Mouse (Mus musculus) lung, postnatal 0 days (tissue): Measurements from ENCODE around the gene Dtx3. TPM values are rescaled to one million over a fixed set of nuclear protein-coding genes. Genes with fewer than 3 reads are reported as not detected.

Source experiments
- ATAC-seq: fragments of 200-750 bp; cut with Nextera tagmentation; 2 replicates; pipeline ENCODE4 v1.8.0; 2017; ENCODE audit warnings: moderate library complexity
- DNase-seq: peaks from one replicate; pipeline ENCODE4 v3.0.0-alpha.2; 2016; ENCODE audit warnings: low spot score
- H3K27ac ChIP-seq: fragments of 300-500 bp; sonication (generic); 2 replicates; pipeline ENCODE4 v1.5.1; 2014; ENCODE audit warnings: antibody characterized with exemption, mild to moderate bottlenecking, low read length, mixed read lengths
- H3K27me3 ChIP-seq: fragments of 300-500 bp; sonication (generic); replicated peaks from 2 replicates; pipeline ENCODE4 v1.6.1; 2014; ENCODE audit warnings: low read length, mixed read lengths; ENCODE audit not compliant: insufficient read depth
- H3K36me3 ChIP-seq: fragments of 300-500 bp; sonication (generic); 2 replicates; pipeline ENCODE4 v1.6.1; 2014; ENCODE audit warnings: low read length, mixed read lengths; ENCODE audit not compliant: insufficient read depth
- H3K4me1 ChIP-seq: fragments of 300-500 bp; sonication (generic); 2 replicates; pipeline ENCODE4 v1.6.1; 2014; ENCODE audit warnings: antibody characterized with exemption, low read depth, low read length, mixed read lengths; ENCODE audit not compliant: insufficient read depth
- H3K4me2 ChIP-seq: fragments of 300-500 bp; sonication (generic); replicated peaks from 2 replicates; pipeline ENCODE4 v1.6.1; 2014; ENCODE audit warnings: low read depth, mild to moderate bottlenecking, low read length, moderate library complexity, mixed read lengths
- H3K4me3 ChIP-seq: fragments of 300-500 bp; sonication (generic); 2 replicates; pipeline ENCODE4 v1.5.1; 2014; ENCODE audit warnings: low read depth, low read length
- H3K9ac ChIP-seq: fragments of 300-500 bp; sonication (generic); replicated peaks from 2 replicates; pipeline ENCODE4 v1.6.1; 2014; ENCODE audit warnings: low read depth, mild to moderate bottlenecking
- H3K9me3 ChIP-seq: fragments of 300-500 bp; sonication (generic); 2 replicates; pipeline ENCODE4 v1.6.1; 2016; ENCODE audit warnings: low read length, mixed read lengths
- CTCF ChIP-seq: IDR thresholded peaks from 2 replicates; pipeline ENCODE4 v1.5.1; 2016; ENCODE audit warnings: antibody characterized with exemption, mild to moderate bottlenecking
- EP300 ChIP-seq: IDR thresholded peaks from 2 replicates; pipeline ENCODE4 v1.6.1; 2016; ENCODE audit warnings: antibody characterized with exemption, mild to moderate bottlenecking, control low read depth
- WGBS: fragments of 180-500 bp; shearing (Covaris S2); extraction: QIAGEN DNeasy Blood & Tissue Kit; methylation state at CpG from one replicate; pipeline ENCODE4 v1.1.7; 2014; 5-methylcytosine and 5-hydroxymethylcytosine counted together
- polyA plus RNA-seq: library from polyadenylated mRNA; unstranded; fragments of >200 nt; fragmentation: Nextera tagmentation; extraction: Ambion mirVana; gene quantifications from 2 replicates; pipeline ENCODE4 v1.2.1, GENCODE M21; 2015

Gene Dtx3
- polyA plus RNA-seq, 1 experiment from 2014 or later = 47.5 TPM

DNA sequence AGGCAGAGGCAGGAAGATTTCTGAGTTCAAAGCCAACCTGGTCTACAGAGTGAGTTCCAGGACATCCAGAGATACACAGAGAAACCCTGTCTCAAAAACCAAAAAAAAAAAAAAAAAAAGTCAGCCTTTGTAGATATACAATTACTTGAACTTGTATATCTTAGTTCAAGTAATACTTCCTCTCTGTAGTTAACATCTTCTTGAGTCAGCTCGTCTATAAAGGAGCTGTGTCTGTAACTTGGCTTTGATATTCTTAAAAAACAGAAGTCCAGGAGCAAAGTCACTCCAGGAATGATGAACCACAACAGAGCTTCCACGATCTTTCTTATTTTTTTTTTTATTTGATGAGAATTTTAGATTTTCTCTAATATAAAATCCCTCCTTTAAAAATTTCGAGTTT lies 34.8 kb downstream of the Dtx3 start:
- Histone ChIP-seq H3K4me3 (no peak overlapping the region), H3K27me3 (peaks cover 7% of the 10 kb centered on the region; the same call in 1 of the 2 replicates), H3K36me3 (no peaks in the 10 kb centered on the region), H3K9me3 (no peaks in the 10 kb centered on the region), H3K27ac (no peak overlapping the region), H3K9ac (no peak overlapping the region), H3K4me2 (no peak overlapping the region), H3K4me1 (peaks cover 4% of the 10 kb centered on the region; the same call in 1 of the 2 replicates)
- ATAC-seq (no peak), DNase-seq (no peak)
- TF ChIP-seq CTCF = no peak
- no peak for TF ChIP-seq EP300
- WGBS = 58% methylated on average over 3 of the region's 3 CpGs

GRCm38 (mm10) chr10:127160081-127160480 lies 35.4 kb downstream of the Dtx3 start:
- Histone ChIP-seq H3K4me2 (no peak overlapping the region), H3K36me3 (no peaks in the 10 kb centered on the region), H3K9me3 (no peaks in the 10 kb centered on the region), H3K9ac (no peak overlapping the region), H3K4me1 (no peaks in the 10 kb centered on the region), H3K27ac (no peak overlapping the region), H3K4me3 (no peak overlapping the region), H3K27me3 (peaks cover under 1% of the 10 kb centered on the region; the same call in 1 of the 2 replicates)
- WGBS = 76% methylated on average over 9 of the region's 9 CpGs
- DNase-seq = no peak
- no peak for ATAC-seq
- TF ChIP-seq EP300 (no peak), CTCF (no peak)

DNA sequence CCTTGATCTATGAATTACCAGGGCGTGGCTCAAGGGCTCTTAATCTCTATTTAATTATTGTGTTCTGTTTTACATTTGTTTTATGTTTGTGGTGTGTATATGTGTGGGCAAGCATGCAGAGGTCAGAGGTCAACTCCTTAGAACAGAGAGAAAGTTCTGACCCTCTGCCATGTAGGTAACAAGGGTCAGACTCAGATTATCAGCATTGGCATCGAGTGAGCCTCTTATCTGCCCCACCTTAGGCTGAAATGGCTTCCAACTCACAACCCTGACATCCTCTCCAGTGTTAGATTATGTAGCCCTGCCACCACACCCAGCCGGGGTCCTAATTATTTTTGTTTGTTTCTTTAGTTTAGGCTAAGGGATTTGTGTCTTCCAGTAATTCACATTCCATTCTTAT lies 37.1 kb downstream of the Dtx3 start:
- DNase-seq (no peak), ATAC-seq (no peak)
- WGBS = 48% methylated on average over 3 of the region's 3 CpGs
- Histone ChIP-seq H3K36me3 (no peaks in the 10 kb centered on the region), H3K4me2 (no peak overlapping the region), H3K4me3 (no peak overlapping the region), H3K27ac (no peak overlapping the region), H3K9ac (no peak overlapping the region), H3K27me3 (no peaks in the 10 kb centered on the region), H3K4me1 (no peaks in the 10 kb centered on the region), H3K9me3 (no peaks in the 10 kb centered on the region)
- TF ChIP-seq CTCF = no peak
- no peak for TF ChIP-seq EP300

DNA sequence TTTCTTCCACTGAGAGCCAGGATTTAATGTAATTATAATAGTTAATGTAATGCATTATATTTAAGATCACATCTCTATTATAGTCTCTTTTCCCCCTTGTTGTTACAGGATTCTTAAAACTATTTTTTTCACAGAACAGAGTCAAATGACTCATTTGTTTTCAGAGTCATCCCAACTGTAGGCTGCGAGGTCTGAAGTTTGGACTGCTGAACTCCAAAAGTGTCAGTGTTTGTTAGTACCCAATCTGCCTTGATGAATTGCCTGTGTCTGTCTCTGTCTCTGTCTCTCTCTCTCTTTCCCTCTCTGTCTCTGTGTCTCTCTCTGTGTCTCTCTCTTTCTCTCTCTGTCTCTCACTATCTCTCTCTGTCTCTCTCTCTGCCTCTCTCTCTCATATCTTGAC lies 39.0 kb downstream of the Dtx3 start:
- H3K36me3 ChIP-seq = no peaks in the 10 kb centered on the region
- no peak overlapping the region for H3K4me2 ChIP-seq
- WGBS = 44% methylated on average over 1 of the region's 1 CpGs
- H3K4me3 ChIP-seq = no peak overlapping the region
- no peaks in the 10 kb centered on the region for H3K9me3 ChIP-seq
- no peaks in the 10 kb centered on the region for H3K27me3 ChIP-seq
- DNase-seq (no peak), ATAC-seq (no peak)
- no peaks in the 10 kb centered on the region for H3K4me1 ChIP-seq
- H3K27ac ChIP-seq = no peak overlapping the region
- TF ChIP-seq EP300 (no peak), CTCF (no peak)
- no peak overlapping the region for H3K9ac ChIP-seq

DNA sequence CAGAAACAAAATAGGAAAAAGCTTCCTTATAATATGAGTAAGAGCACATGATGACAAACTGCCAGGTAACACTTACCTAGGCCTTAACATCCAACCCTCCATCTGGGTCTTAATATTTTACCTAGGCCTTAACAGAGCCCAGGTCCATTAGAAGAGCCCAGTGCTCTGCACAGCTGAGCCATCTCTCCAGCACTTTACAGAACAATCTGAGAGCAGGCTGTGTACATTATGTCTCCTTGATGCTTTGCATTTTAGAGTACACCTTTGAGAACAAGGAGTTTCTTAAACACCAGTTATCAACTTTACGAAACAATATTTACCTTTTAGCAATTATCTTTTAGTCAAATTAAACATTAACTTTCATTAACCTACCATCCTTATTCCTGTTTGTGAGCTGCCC lies 39.4 kb downstream of the Dtx3 start:
- TF ChIP-seq EP300 (no peak), CTCF (no peak)
- 43% methylated on average over 1 of the region's 1 CpGs for WGBS
- ATAC-seq = no peak
- H3K9ac ChIP-seq = no peak overlapping the region
- H3K27ac ChIP-seq = no peak overlapping the region
- no peak for DNase-seq
- no peaks in the 10 kb centered on the region for H3K9me3 ChIP-seq
- H3K27me3 ChIP-seq = no peaks in the 10 kb centered on the region
- no peak overlapping the region for H3K4me2 ChIP-seq
- H3K4me1 ChIP-seq = no peaks in the 10 kb centered on the region
- H3K36me3 ChIP-seq = no peaks in the 10 kb centered on the region
- no peak overlapping the region for H3K4me3 ChIP-seq

GRCm38 (mm10) chr10:127154652-127155051 lies 40.9 kb downstream of the Dtx3 start:
- H3K4me3 ChIP-seq = no peak overlapping the region
- TF ChIP-seq CTCF (no peak), EP300 (no peak)
- no peaks in the 10 kb centered on the region for H3K4me1 ChIP-seq
- no peak overlapping the region for H3K4me2 ChIP-seq
- no peaks in the 10 kb centered on the region for H3K9me3 ChIP-seq
- H3K36me3 ChIP-seq = no peaks in the 10 kb centered on the region
- WGBS = 78% methylated on average over 5 of the region's 5 CpGs
- no peaks in the 10 kb centered on the region for H3K27me3 ChIP-seq
- DNase-seq (no peak), ATAC-seq (no peak)
- no peak overlapping the region for H3K27ac ChIP-seq
- no peak overlapping the region for H3K9ac ChIP-seq

DNA sequence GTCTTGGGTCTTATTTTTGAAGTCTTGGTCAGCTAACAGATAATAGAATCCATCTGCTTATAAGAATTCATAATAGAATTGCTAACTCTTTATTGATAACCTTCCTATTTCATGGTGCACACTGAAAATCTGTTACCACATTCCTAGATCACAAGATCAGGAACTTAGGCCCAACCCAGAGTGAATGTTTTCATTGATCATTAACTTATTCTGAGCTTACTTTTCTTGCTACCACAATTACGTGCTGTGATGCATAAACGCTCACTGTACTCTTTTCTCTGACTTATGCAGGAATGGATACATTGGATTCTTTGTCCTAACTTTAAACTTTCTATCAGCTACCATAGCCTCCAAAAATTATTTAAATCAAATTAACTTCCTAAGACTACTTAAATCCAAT lies 41.3 kb downstream of the Dtx3 start:
- no peaks in the 10 kb centered on the region for H3K36me3 ChIP-seq
- ATAC-seq (no peak), DNase-seq (no peak)
- H3K27ac ChIP-seq = no peak overlapping the region
- WGBS = 90% methylated on average over 2 of the region's 2 CpGs
- TF ChIP-seq EP300 = no peak
- no peak for TF ChIP-seq CTCF
- no peak overlapping the region for H3K4me2 ChIP-seq
- no peaks in the 10 kb centered on the region for H3K4me1 ChIP-seq
- no peaks in the 10 kb centered on the region for H3K9me3 ChIP-seq
- no peak overlapping the region for H3K9ac ChIP-seq
- no peak overlapping the region for H3K4me3 ChIP-seq
- H3K27me3 ChIP-seq = no peaks in the 10 kb centered on the region
